Mouse (Mus musculus) forebrain, embryonic 12.5 days (tissue): Measurements from ENCODE around the gene Mien1. TPM values are rescaled to one million over a fixed set of nuclear protein-coding genes. Genes with fewer than 3 reads are reported as not detected.

ENCODE experiments used
- ATAC-seq: fragments of 200-750 bp; cut with Nextera tagmentation; 2 replicates; pipeline ENCODE4 v1.8.0; 2017; ENCODE audit warnings: moderate TSS enrichment; ENCODE audit not compliant: low FRiP score
- H3K27ac ChIP-seq: fragments of 300-500 bp; sonication (generic); 2 replicates; pipeline ENCODE4 v1.5.1; 2016; ENCODE audit warnings: mild to moderate bottlenecking
- H3K27me3 ChIP-seq: fragments of 300-500 bp; sonication (generic); 2 replicates; pipeline ENCODE4 v1.6.1; 2016; ENCODE audit warnings: mild to moderate bottlenecking
- H3K36me3 ChIP-seq: fragments of 300-500 bp; sonication (generic); replicated peaks from 2 replicates; pipeline ENCODE4 v1.6.1; 2016; ENCODE audit warnings: mild to moderate bottlenecking
- H3K4me1 ChIP-seq: fragments of 300-500 bp; sonication (generic); 2 replicates; pipeline ENCODE4 v1.6.1; 2016
- H3K4me2 ChIP-seq: fragments of 300-500 bp; sonication (generic); 2 replicates; pipeline ENCODE4 v1.6.1; 2016; ENCODE audit warnings: mild to moderate bottlenecking, moderate library complexity
- H3K4me3 ChIP-seq: fragments of 300-500 bp; sonication (generic); replicated peaks from 2 replicates; pipeline ENCODE4 v1.5.1; 2016; ENCODE audit warnings: mild to moderate bottlenecking
- H3K9ac ChIP-seq: fragments of 300-500 bp; sonication (generic); 2 replicates; pipeline ENCODE4 v1.6.1; 2016; ENCODE audit warnings: mild to moderate bottlenecking
- H3K9me3 ChIP-seq: fragments of 300-500 bp; sonication (generic); 2 replicates; pipeline ENCODE4 v1.6.1; 2016
- WGBS: fragments of 180-500 bp; shearing (Covaris S2); methylation state at CpG from one replicate; pipeline ENCODE4 v1.1.7; 2016; 5-methylcytosine and 5-hydroxymethylcytosine counted together
- polyA plus RNA-seq: library from polyadenylated mRNA; unstranded; fragments of >200 nt; fragmentation: Nextera tagmentation; extraction: Ambion mirVana; gene quantifications from 2 replicates; pipeline ENCODE4 v1.2.1, GENCODE M21; 2016

Gene Mien1
- polyA plus RNA-seq, 1 experiment from 2014 or later = 142 TPM

GRCm38 (mm10) chr11:98457367-98458120, 18.8 kb upstream of the Mien1 start:
- H3K4me3 ChIP-seq = peak overlapping the region; percentile 56
- H3K9me3 ChIP-seq = no peaks in the 10 kb centered on the region
- H3K9ac ChIP-seq = peak overlapping the region; percentile 60
- H3K36me3 ChIP-seq = no peaks in the 10 kb centered on the region
- H3K4me1 ChIP-seq = peaks cover 5% of the 10 kb centered on the region; the same call in 1 of the 2 replicates
- peak overlapping the region; percentile 78 for H3K4me2 ChIP-seq
- peaks cover 58% of the 10 kb centered on the region for H3K27me3 ChIP-seq
- WGBS = under 1% methylated on average over 57 of the region's 64 CpGs
- peak; percentile 85 for ATAC-seq
- 0 out of 2 replicates have a peak overlapping the region, but pooled peaks have one; percentile 0 for H3K27ac ChIP-seq

- Histone ChIP-seq H3K4me3 (peak overlapping the region; percentile 56), H3K9me3 (no peaks in the 10 kb centered on the region), H3K4me1 (peaks cover 5% of the 10 kb centered on the region; the same call in 1 of the 2 replicates), H3K27ac (no peak overlapping the region), H3K9ac (peak overlapping the region; percentile 60; the same call in 1 of the 2 replicates), H3K27me3 (peaks cover 62% of the 10 kb centered on the region), H3K4me2 (peak overlapping the region; percentile 78), H3K36me3 (no peaks in the 10 kb centered on the region)
- WGBS = 25% methylated on average over 9 of the region's 9 CpGs
- ATAC-seq = peak; percentile 14; the same call in 1 of the 2 replicates
Observed at GRCm38 (mm10) chr11:98456945-98457344, 18.2 kb upstream of the Mien1 start.

GRCm38 (mm10) chr11:98456545-98456944, 17.8 kb upstream of the Mien1 start:
- H3K9me3 ChIP-seq = no peaks in the 10 kb centered on the region
- H3K27me3 ChIP-seq = peaks cover 58% of the 10 kb centered on the region
- no peak for ATAC-seq
- 78% methylated on average over 5 of the region's 5 CpGs for WGBS
- no peak overlapping the region for H3K27ac ChIP-seq
- no peak overlapping the region for H3K4me2 ChIP-seq
- H3K4me1 ChIP-seq = peaks cover 5% of the 10 kb centered on the region; the same call in 1 of the 2 replicates
- no peaks in the 10 kb centered on the region for H3K36me3 ChIP-seq
- no peak overlapping the region for H3K4me3 ChIP-seq
- no peak overlapping the region for H3K9ac ChIP-seq

GRCm38 (mm10) chr11:98455484-98455883, 16.7 kb upstream of the Mien1 start:
- no peak for ATAC-seq
- Histone ChIP-seq H3K9ac (no peak overlapping the region), H3K27me3 (peaks cover 57% of the 10 kb centered on the region), H3K4me1 (peaks cover 5% of the 10 kb centered on the region; the same call in 1 of the 2 replicates), H3K9me3 (no peaks in the 10 kb centered on the region), H3K27ac (no peak overlapping the region), H3K4me3 (no peak overlapping the region), H3K4me2 (no peak overlapping the region), H3K36me3 (no peaks in the 10 kb centered on the region)
- 83% methylated on average over 4 of the region's 4 CpGs for WGBS

- Histone ChIP-seq H3K9ac (no peak overlapping the region), H3K9me3 (no peaks in the 10 kb centered on the region), H3K27me3 (peaks cover 71% of the 10 kb centered on the region), H3K4me2 (no peak overlapping the region), H3K4me1 (peaks cover 10% of the 10 kb centered on the region), H3K27ac (no peak overlapping the region), H3K4me3 (no peak overlapping the region), H3K36me3 (no peaks in the 10 kb centered on the region)
- 94% methylated on average over 20 of the region's 20 CpGs for WGBS
- no peak for ATAC-seq
Observed at GRCm38 (mm10) chr11:98449921-98450771, 11.4 kb upstream of the Mien1 start.

GRCm38 (mm10) chr11:98449419-98449818, 10.6 kb upstream of the Mien1 start:
- Histone ChIP-seq H3K9ac (no peak overlapping the region), H3K4me2 (no peak overlapping the region), H3K27ac (no peak overlapping the region), H3K4me3 (no peak overlapping the region), H3K4me1 (peaks cover 10% of the 10 kb centered on the region), H3K27me3 (peaks cover 70% of the 10 kb centered on the region), H3K9me3 (no peaks in the 10 kb centered on the region), H3K36me3 (no peaks in the 10 kb centered on the region)
- ATAC-seq = no peak
- WGBS = 82% methylated on average over 3 of the region's 3 CpGs

- Histone ChIP-seq H3K4me3 (no peak overlapping the region), H3K4me1 (peaks cover 10% of the 10 kb centered on the region), H3K36me3 (no peaks in the 10 kb centered on the region), H3K27me3 (peaks cover 64% of the 10 kb centered on the region), H3K9ac (no peak overlapping the region), H3K4me2 (no peak overlapping the region), H3K27ac (no peak overlapping the region), H3K9me3 (no peaks in the 10 kb centered on the region)
- WGBS = 55% methylated on average over 11 of the region's 13 CpGs
- ATAC-seq = no peak
Observed at GRCm38 (mm10) chr11:98448191-98448790, 9.5 kb upstream of the Mien1 start.

GRCm38 (mm10) chr11:98447475-98447834, 8.7 kb upstream of the Mien1 start:
- H3K4me2 ChIP-seq = peak overlapping the region; percentile 17; the same call in 1 of the 2 replicates

GRCm38 (mm10) chr11:98446562-98447474, 8.0 kb upstream of the Mien1 start:
- H3K4me2 ChIP-seq = peak overlapping the region; percentile 17; the same call in 1 of the 2 replicates

More at GRCm38 (mm10) chr11:98447475-98447834, 8.7 kb upstream of the Mien1 start:
- Histone ChIP-seq H3K9ac (0 out of 2 replicates have a peak overlapping the region, but pooled peaks have one; percentile 17), H3K36me3 (no peaks in the 10 kb centered on the region), H3K9me3 (no peaks in the 10 kb centered on the region), H3K4me3 (no peak overlapping the region; the same call in 1 of the 2 replicates), H3K27me3 (peaks cover 62% of the 10 kb centered on the region), H3K27ac (no peak overlapping the region), H3K4me1 (peaks cover 10% of the 10 kb centered on the region)
- no peak for ATAC-seq
- WGBS = 13% methylated on average over 7 of the region's 7 CpGs

GRCm38 (mm10) chr11:98446213-98446561, 7.4 kb upstream of the Mien1 start, which contains the start of gene Grb7:
Gene Grb7 (plus strand): TSS chr11:98446394.
- Histone ChIP-seq H3K4me1 (peaks cover 10% of the 10 kb centered on the region), H3K4me3 (no peak within 1 kb of the TSS; the same call in 1 of the 2 replicates), H3K36me3 (no peaks in the 10 kb centered on the region), H3K4me2 (peak within 1 kb of the TSS; percentile 17; the same call in 1 of the 2 replicates), H3K9ac (peak within 1 kb of the TSS; percentile 17; the same call in 1 of the 2 replicates), H3K27me3 (peaks cover 58% of the 10 kb centered on the region), H3K9me3 (no peaks in the 10 kb centered on the region), H3K27ac (no peak within 1 kb of the TSS)
- WGBS = 18% methylated on average over 5 of the region's 5 CpGs
- ATAC-seq = no peak

More at GRCm38 (mm10) chr11:98446562-98447474, 8.0 kb upstream of the Mien1 start:
- ATAC-seq = no peak
- Histone ChIP-seq H3K27me3 (peaks cover 59% of the 10 kb centered on the region), H3K36me3 (no peaks in the 10 kb centered on the region), H3K4me1 (peaks cover 10% of the 10 kb centered on the region), H3K9me3 (no peaks in the 10 kb centered on the region), H3K4me3 (no peak overlapping the region; the same call in 1 of the 2 replicates), H3K9ac (peak overlapping the region; percentile 17; the same call in 1 of the 2 replicates), H3K27ac (no peak overlapping the region)
- 4% methylated on average over 30 of the region's 33 CpGs for WGBS

- WGBS = 73% methylated on average over 4 of the region's 4 CpGs
- H3K4me3 ChIP-seq = no peak overlapping the region
- H3K4me1 ChIP-seq = peaks cover 10% of the 10 kb centered on the region
- no peak overlapping the region for H3K27ac ChIP-seq
- no peak overlapping the region for H3K9ac ChIP-seq
- no peaks in the 10 kb centered on the region for H3K36me3 ChIP-seq
- no peak for ATAC-seq
- H3K27me3 ChIP-seq = peaks cover 54% of the 10 kb centered on the region
- H3K9me3 ChIP-seq = no peaks in the 10 kb centered on the region
- H3K4me2 ChIP-seq = no peak overlapping the region
Observed at GRCm38 (mm10) chr11:98445679-98446078, 6.9 kb upstream of the Mien1 start.
